Mouse (Mus musculus) T-helper 17 cell (primary cell): ENCODE data around the gene Lsg1.

Experiments
- in situ Hi-C, 2 experiments: fragments of 300-600 bp; cut with MboI, MseI; formaldehyde crosslinking; loops; 1 replicate in 1 of 2; 2 replicates in 1 of 2; pipeline ENCODE4 v1.15.1; 2025; ENCODE audit warnings: high pct_unique_total_duplicates in 2 of 2

Lsg1 gene

GRCm38 (mm10) chr16:30587494-30588327 lies at the start of gene Lsg1:
Lsg1 (minus strand) TSS chr16:30587592.
- in situ Hi-C loops = loop anchor here in 1 of 2 experiments (10.0 kb wide), 1 partner anchor 837 kb away; the partner anchor contains the start of gene Bdh1

- in situ Hi-C loops = no loop called here
Observed at GRCm38 (mm10) chr16:30633906-30634746, 46.7 kb upstream of the Lsg1 start.

GRCm38 (mm10) chr16:30629509-30629908 lies 42.1 kb upstream of the Lsg1 start:
- in situ Hi-C loops = no loop called here

- in situ Hi-C loops = no loop called here
Observed at GRCm38 (mm10) chr16:30628401-30628800, 41.0 kb upstream of the Lsg1 start.

GRCm38 (mm10) chr16:30627586-30628337 lies 40.4 kb upstream of the Lsg1 start:
- in situ Hi-C loops = no loop called here

GRCm38 (mm10) chr16:30624640-30625039 lies 37.2 kb upstream of the Lsg1 start:
- in situ Hi-C loops = no loop called here

GRCm38 (mm10) chr16:30623645-30624044 lies 36.3 kb upstream of the Lsg1 start:
- in situ Hi-C loops = no loop called here

- in situ Hi-C loops = loop anchor here in 1 of 2 experiments (10.0 kb wide), 2 partner anchors 269 to 821 kb away; no protein-coding TSS in a partner anchor
Observed at GRCm38 (mm10) chr16:30616281-30616680, 28.9 kb upstream of the Lsg1 start.

GRCm38 (mm10) chr16:30614705-30615317 lies 27.4 kb upstream of the Lsg1 start:
- in situ Hi-C loops = loop anchor here in 1 of 2 experiments (10.0 kb wide), 2 partner anchors 270 to 820 kb away; no protein-coding TSS in a partner anchor

GRCm38 (mm10) chr16:30614122-30614521 lies 26.7 kb upstream of the Lsg1 start:
- in situ Hi-C loops = loop anchor here in 1 of 2 experiments (10.0 kb wide), 2 partner anchors 271 to 819 kb away; no protein-coding TSS in a partner anchor

- in situ Hi-C loops = loop anchor here in 1 of 2 experiments (10.0 kb wide), 2 partner anchors 272 to 818 kb away; no protein-coding TSS in a partner anchor
Observed at GRCm38 (mm10) chr16:30613122-30613521, 25.7 kb upstream of the Lsg1 start.

GRCm38 (mm10) chr16:30611331-30611730 lies 23.9 kb upstream of the Lsg1 start:
- in situ Hi-C loops = loop anchor here in 1 of 2 experiments (10.0 kb wide), 2 partner anchors 273 to 817 kb away; no protein-coding TSS in a partner anchor

GRCm38 (mm10) chr16:30607868-30608267 lies 20.5 kb upstream of the Lsg1 start:
- in situ Hi-C loops = no loop called here

GRCm38 (mm10) chr16:30605528-30605927 lies 18.1 kb upstream of the Lsg1 start:
- in situ Hi-C loops = no loop called here

- in situ Hi-C loops = loop anchor here (5.0 kb wide), 3 partner anchors 48 to 748 kb away; no protein-coding TSS in a partner anchor
Observed at GRCm38 (mm10) chr16:30604807-30605137, 17.4 kb upstream of the Lsg1 start.

GRCm38 (mm10) chr16:30604061-30604806 lies 16.8 kb upstream of the Lsg1 start:
- in situ Hi-C loops = loop anchor here (5.0 kb wide), 3 partner anchors 48 to 748 kb away; no protein-coding TSS in a partner anchor

GRCm38 (mm10) chr16:30603531-30603842 lies 16.1 kb upstream of the Lsg1 start:
- in situ Hi-C loops = loop anchor here (5.0 kb wide), 3 partner anchors 49 to 749 kb away; no protein-coding TSS in a partner anchor

GRCm38 (mm10) chr16:30602684-30603530 lies 15.5 kb upstream of the Lsg1 start:
- in situ Hi-C loops = loop anchor here (5.0 kb wide), 3 partner anchors 49 to 749 kb away; no protein-coding TSS in a partner anchor

GRCm38 (mm10) chr16:30601946-30602345 lies 14.6 kb upstream of the Lsg1 start:
- in situ Hi-C loops = loop anchor here (5.0 kb wide), 3 partner anchors 50 to 750 kb away; no protein-coding TSS in a partner anchor
